Mouse (Mus musculus) kidney, embryonic 15.5 days (tissue): ENCODE measurements around the gene Ctnnb1. TPM values are rescaled to one million over a fixed set of nuclear protein-coding genes. Genes with fewer than 3 reads are reported as not detected.

Experiments
- ATAC-seq: fragments of 200-750 bp; cut with Nextera tagmentation; replicated peaks from 2 replicates; pipeline ENCODE4 v1.8.0; 2017; ENCODE audit warnings: moderate TSS enrichment; ENCODE audit not compliant: low FRiP score
- H3K27ac ChIP-seq: fragments of 300-500 bp; sonication (generic); 2 replicates; pipeline ENCODE4 v1.5.1; 2015; ENCODE audit warnings: mild to moderate bottlenecking, inconsistent platforms
- H3K27me3 ChIP-seq: fragments of 300-500 bp; sonication (generic); 2 replicates; pipeline ENCODE4 v1.6.1; 2015; ENCODE audit warnings: inconsistent platforms
- H3K36me3 ChIP-seq: fragments of 300-500 bp; sonication (generic); 2 replicates; pipeline ENCODE4 v1.6.1; 2015; ENCODE audit warnings: inconsistent platforms
- H3K4me1 ChIP-seq: fragments of 300-500 bp; sonication (generic); 2 replicates; pipeline ENCODE4 v1.6.1; 2015; ENCODE audit warnings: inconsistent platforms
- H3K4me2 ChIP-seq: fragments of 300-500 bp; sonication (generic); 2 replicates; pipeline ENCODE4 v1.6.1; 2015; ENCODE audit warnings: moderate library complexity, mild to moderate bottlenecking, inconsistent platforms
- H3K4me3 ChIP-seq: fragments of 300-500 bp; sonication (generic); replicated peaks from 2 replicates; pipeline ENCODE4 v1.5.1; 2015; ENCODE audit warnings: mild to moderate bottlenecking, inconsistent platforms
- H3K9ac ChIP-seq: fragments of 300-500 bp; sonication (generic); 2 replicates; pipeline ENCODE4 v1.6.1; 2015; ENCODE audit warnings: mild to moderate bottlenecking, inconsistent platforms
- H3K9me3 ChIP-seq: fragments of 300-500 bp; sonication (generic); replicated peaks from 2 replicates; pipeline ENCODE4 v1.6.1; 2016; ENCODE audit warnings: inconsistent platforms
- WGBS: fragments of 180-500 bp; shearing (Covaris S2); methylation state at CpG from one replicate; pipeline ENCODE4 v1.1.7; 2015; ENCODE audit warnings: mixed read lengths; 5-methylcytosine and 5-hydroxymethylcytosine counted together
- polyA plus RNA-seq: library from polyadenylated mRNA; unstranded; fragments of >200 nt; fragmentation: Nextera tagmentation; extraction: Ambion mirVana; gene quantifications from 2 replicates; pipeline ENCODE4 v1.2.1, GENCODE M21; 2015

Gene Ctnnb1
- polyA plus RNA-seq, 1 experiment from 2014 or later: 543 TPM

DNA sequence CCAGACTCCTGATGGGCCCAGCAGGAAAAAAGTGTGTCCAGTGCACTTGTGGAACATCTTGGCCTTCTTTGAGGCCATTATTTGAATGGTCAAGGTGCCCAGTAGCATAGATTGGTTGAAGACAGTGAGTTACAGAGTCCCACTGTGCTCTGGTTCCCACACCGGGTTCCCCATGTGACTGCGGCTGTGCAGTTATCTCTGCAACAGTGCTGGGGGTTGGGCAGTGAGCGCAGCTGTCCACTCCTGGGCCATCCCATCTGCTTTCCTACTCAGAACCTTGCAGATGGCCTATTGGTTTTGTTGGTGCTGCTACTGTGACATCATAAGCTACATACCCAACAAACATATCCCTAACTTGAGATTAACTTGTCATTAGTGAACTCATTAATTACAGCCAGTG lies 57.2 kb downstream of the Ctnnb1 start:
- H3K4me1 ChIP-seq: peaks cover 37% of the 10 kb centered on the region
- H3K9me3 ChIP-seq: no peaks in the 10 kb centered on the region
- no peak overlapping the region for H3K4me2 ChIP-seq
- H3K36me3 ChIP-seq: no peaks in the 10 kb centered on the region
- H3K9ac ChIP-seq: no peak overlapping the region
- no peak overlapping the region for H3K27ac ChIP-seq
- 92% methylated on average over 3 of the region's 3 CpGs for WGBS
- H3K27me3 ChIP-seq: no peaks in the 10 kb centered on the region
- H3K4me3 ChIP-seq: no peak overlapping the region
- no peak for ATAC-seq

DNA sequence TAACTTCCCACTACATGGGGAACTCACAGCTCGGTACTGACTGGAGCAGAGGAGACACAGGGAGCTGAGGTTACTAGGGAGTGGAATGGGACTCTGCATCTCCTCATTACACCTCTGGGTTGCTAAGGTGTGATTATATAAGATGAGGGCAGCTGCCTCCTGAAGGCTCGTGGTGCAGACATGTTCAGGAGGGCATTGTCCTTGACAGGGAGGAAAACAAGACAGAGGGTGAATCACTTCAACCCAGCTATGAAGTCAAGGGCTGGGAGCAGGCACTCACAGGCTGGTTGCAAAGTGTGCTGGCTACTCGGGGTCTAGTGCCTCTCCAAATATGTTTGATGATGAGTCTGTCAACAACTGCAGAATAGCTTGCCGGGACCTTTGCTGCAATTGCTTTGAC lies 58.0 kb downstream of the Ctnnb1 start:
- Histone ChIP-seq H3K9me3 (no peaks in the 10 kb centered on the region), H3K36me3 (no peaks in the 10 kb centered on the region), H3K4me3 (no peak overlapping the region), H3K9ac (no peak overlapping the region), H3K4me2 (no peak overlapping the region), H3K27ac (no peak overlapping the region), H3K27me3 (no peaks in the 10 kb centered on the region), H3K4me1 (peaks cover 37% of the 10 kb centered on the region)
- no peak for ATAC-seq
- 68% methylated on average over 4 of the region's 4 CpGs for WGBS

DNA sequence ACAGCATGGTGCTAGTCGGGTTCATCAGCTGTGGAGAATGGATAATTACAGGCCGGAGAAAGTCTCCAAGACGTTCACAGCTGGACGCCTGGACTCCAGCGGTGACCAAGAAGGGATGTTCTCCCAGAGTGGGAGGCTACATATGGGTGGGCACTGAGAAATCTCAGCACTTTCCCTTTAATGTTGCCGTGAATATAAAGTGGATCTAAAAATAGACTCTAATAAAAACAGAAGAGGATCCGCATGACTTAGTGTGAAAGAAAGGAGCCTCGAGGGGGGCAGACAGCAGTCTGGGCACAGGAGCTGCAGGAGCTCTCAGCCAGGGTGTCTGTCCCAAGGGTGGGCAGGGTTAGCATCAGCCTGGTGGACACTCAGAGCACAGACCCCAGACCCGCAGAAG lies 59.1 kb downstream of the Ctnnb1 start:
- no peak overlapping the region for H3K9ac ChIP-seq
- 21% methylated on average over 9 of the region's 9 CpGs for WGBS
- no peak overlapping the region for H3K4me2 ChIP-seq
- H3K36me3 ChIP-seq: no peaks in the 10 kb centered on the region
- peaks cover 32% of the 10 kb centered on the region for H3K4me1 ChIP-seq
- no peaks in the 10 kb centered on the region for H3K9me3 ChIP-seq
- H3K4me3 ChIP-seq: no peak overlapping the region
- ATAC-seq: 0 out of 2 replicates have a peak, but pooled peaks have one; percentile 38
- H3K27me3 ChIP-seq: no peaks in the 10 kb centered on the region
- no peak overlapping the region for H3K27ac ChIP-seq

DNA sequence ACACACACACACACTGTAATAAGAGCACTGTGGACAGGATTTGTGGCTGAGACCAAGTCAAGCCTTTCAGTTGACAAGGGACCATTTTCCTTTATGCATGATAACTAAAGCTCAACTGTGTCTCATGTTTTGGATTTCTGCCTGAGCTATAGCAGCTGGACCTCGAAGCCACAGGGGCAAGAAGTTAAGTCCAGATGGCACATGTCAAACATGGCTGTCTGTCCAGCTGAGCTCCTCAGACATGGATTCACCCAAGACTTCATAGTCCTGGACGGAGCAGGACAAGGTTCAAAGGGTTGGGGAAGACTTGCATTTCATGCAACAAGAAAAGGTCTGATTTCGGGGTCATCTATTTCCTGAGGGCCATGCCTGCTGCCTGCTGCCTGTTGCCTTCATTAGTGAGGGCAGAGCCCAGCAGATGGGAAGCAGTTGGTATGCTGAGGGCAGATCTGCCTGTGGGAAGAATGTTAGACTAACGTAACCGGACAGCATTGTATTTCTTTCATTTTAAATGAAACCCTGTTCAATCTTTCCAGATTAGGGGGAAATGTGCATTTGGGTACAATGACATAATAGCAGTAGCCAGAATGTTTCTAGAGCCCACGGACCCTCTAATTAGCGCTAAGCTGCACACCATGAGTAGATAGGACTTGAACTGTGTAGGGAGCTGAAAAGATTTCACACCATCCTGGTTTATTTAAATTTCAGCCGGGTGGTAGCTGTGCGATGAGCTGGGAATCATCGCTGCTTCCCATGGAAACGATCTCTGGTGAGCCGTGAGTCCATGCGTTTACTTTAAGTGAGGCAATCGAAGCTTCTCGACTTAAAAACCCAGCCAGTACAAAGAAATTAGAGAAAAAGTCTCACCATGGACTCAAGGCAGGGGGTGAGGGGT lies 61.0 kb downstream of the Ctnnb1 start:
- Histone ChIP-seq H3K9ac (no peak overlapping the region), H3K27me3 (no peaks in the 10 kb centered on the region), H3K4me1 (peaks cover 37% of the 10 kb centered on the region), H3K4me2 (no peak overlapping the region), H3K9me3 (no peaks in the 10 kb centered on the region), H3K4me3 (no peak overlapping the region), H3K36me3 (no peaks in the 10 kb centered on the region), H3K27ac (no peak overlapping the region)
- ATAC-seq: peak; percentile 24; the same call in 1 of the 2 replicates
- 59% methylated on average over 15 of the region's 15 CpGs for whole genome bisulfite sequencing

DNA sequence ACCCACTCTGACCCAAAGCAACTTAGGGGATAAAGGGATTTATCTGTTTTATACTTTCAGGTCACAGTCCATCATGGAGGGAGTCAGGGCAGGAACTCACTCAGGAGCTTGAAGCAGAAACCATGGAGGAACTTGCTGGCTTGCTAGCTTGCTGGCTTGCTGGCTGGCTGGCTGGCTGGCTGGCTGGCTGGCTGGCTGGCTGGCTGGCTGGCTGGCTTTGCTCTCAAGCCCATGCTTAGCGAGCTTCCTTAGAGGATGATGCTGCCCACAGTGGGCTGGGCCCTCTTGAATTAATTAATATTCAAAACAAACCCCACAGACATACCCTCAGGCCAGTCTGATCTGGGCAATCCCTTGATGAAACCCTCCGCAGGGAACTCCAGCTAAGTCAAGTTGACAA lies 62.8 kb downstream of the Ctnnb1 start:
- 80% methylated on average over 2 of the region's 2 CpGs for WGBS
- no peak overlapping the region for H3K4me2 ChIP-seq
- no peaks in the 10 kb centered on the region for H3K27me3 ChIP-seq
- H3K27ac ChIP-seq: no peak overlapping the region
- no peak for ATAC-seq
- H3K4me1 ChIP-seq: peaks cover 41% of the 10 kb centered on the region
- no peaks in the 10 kb centered on the region for H3K9me3 ChIP-seq
- H3K4me3 ChIP-seq: no peak overlapping the region
- no peak overlapping the region for H3K9ac ChIP-seq
- H3K36me3 ChIP-seq: no peaks in the 10 kb centered on the region

DNA sequence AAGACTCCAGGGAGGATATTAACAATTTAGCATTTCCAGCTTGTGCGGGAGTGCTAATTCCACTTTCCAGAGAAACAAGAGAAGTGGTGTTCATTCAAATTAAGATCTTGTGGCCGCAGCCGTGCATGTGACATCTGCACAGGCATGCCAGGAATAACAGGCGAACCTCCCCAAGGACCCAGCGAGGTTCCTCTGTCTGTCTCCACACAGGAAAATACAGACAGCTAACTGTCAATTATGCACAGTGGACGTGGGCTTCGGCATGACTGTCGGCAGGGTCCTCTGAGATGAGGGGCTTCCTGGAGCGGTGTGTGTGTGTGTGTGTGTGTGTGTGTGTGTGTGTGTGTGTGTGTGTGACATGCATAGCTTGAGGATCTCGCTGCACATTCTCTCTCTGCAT lies 64.0 kb downstream of the Ctnnb1 start:
- Histone ChIP-seq H3K9me3 (no peaks in the 10 kb centered on the region), H3K27me3 (no peaks in the 10 kb centered on the region), H3K4me1 (peaks cover 42% of the 10 kb centered on the region), H3K36me3 (no peaks in the 10 kb centered on the region), H3K4me2 (no peak overlapping the region), H3K9ac (no peak overlapping the region), H3K4me3 (no peak overlapping the region), H3K27ac (no peak overlapping the region)
- 72% methylated on average over 10 of the region's 10 CpGs for WGBS
- no peak for ATAC-seq

DNA sequence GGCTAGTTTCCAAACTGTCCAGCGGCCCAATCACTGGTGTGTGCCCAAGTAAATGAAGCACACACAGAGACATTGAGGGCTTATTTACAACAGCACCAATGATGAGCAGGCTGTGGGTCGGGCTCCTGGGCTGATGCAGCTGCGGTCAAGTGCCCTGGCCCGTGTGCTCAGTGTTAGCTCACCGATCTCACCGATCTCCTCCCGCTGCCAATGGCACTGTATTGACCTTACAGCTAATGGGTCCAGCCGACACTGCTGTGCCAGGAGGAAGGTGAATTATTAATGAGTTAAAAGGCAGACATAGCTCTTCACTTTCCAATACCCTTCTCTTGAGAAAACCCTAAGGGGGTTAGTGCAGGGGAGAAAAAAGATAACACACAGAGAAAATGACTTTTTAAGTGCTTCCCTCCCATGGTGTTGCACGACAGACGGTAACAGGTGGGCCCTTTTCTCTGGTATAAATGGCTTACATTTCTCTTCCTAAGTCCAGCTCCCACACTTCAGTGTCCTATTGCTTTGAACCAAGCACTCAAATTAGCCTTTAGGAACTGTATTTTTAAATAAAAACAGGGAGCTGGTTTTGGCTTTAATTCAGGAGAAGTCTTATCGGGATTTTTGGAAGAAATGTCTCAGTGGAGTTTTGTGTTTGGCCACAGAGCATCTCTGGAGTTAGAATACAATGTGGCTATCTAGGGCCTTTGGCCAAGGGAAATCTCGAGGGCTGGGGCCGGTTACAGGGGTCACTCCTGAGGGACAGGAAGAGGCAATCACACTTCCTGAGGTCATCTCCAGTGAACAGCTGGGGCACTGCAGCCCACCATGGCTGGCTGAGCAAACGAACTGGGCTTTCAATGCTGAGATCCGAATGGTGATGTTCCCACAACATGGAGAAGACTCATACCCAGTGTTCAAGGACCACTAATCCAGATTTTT lies 65.5 kb downstream of the Ctnnb1 start:
- 40% methylated on average over 15 of the region's 15 CpGs for WGBS
- no peaks in the 10 kb centered on the region for H3K9me3 ChIP-seq

DNA sequence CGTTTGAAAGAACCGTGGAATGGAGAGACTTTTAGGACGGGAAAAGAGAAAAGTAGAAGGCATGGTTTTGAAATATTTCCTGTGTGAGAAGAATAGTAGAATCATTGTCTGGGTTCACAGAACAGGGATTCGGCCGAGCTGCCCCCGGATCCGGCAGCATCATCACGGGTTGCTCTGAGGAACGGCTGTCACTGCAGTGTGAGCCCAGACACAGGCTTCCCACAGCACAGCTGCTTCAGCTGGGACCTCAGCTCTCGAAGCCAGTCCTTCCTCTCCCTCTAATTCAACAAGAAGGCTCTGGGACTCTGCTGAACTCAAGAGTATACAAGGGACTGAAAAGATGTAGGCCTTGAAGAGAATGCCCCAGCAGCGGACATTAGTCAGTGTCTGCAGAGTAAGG lies 69.7 kb downstream of the Ctnnb1 start:
- H3K9me3 ChIP-seq: no peaks in the 10 kb centered on the region
- no peak overlapping the region for H3K27ac ChIP-seq
- 67% methylated on average over 11 of the region's 11 CpGs for whole genome bisulfite sequencing
- H3K27me3 ChIP-seq: no peaks in the 10 kb centered on the region
- H3K36me3 ChIP-seq: no peaks in the 10 kb centered on the region
- no peak overlapping the region for H3K4me3 ChIP-seq
- H3K4me2 ChIP-seq: no peak overlapping the region
- no peak overlapping the region for H3K9ac ChIP-seq
- peaks cover 42% of the 10 kb centered on the region for H3K4me1 ChIP-seq
- no peak for ATAC-seq

More for the DNA sequence above, 65.5 kb downstream of the Ctnnb1 start:
- Histone ChIP-seq H3K4me1 (peaks cover 36% of the 10 kb centered on the region), H3K4me3 (no peak overlapping the region), H3K4me2 (no peak overlapping the region), H3K27ac (no peak overlapping the region), H3K9ac (no peak overlapping the region), H3K27me3 (no peaks in the 10 kb centered on the region), H3K36me3 (no peaks in the 10 kb centered on the region)
- ATAC-seq: no peak

DNA sequence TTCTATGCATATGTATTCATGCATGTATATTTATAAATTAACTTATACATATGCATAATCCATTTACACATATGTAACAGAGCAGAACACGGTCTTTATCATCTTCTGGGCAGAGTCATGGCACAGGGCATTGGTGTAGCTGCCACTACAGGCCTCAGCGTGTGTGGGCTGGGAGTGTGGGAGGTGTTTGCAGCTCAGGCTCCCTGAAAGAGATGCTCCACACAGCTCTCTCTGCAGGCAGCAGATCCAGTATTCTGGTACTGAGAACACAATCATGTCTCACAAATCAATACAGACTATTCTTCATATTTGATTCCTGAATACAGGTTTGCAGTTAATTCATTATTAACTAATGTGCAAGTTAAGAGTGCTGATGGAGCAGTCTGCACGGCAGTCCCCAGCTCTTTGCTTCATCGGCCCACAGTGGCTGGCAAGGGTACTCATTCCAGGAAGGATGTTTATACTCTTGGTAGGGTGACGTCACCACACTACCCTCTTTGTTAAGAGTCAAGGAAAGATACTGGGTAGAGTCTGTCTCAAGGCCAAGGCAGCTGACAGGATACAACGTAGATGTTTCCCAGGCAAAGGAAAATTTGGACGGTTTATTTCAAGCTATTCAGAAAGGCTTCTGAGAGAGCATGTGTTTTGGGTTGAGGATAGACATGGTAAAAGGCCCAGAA lies 71.8 kb downstream of the Ctnnb1 start:
- H3K27me3 ChIP-seq: no peaks in the 10 kb centered on the region
- H3K9me3 ChIP-seq: no peaks in the 10 kb centered on the region
- WGBS: 66% methylated on average over 7 of the region's 7 CpGs
- H3K27ac ChIP-seq: 0 out of 2 replicates have a peak overlapping the region, but pooled peaks have one; percentile 6
- H3K36me3 ChIP-seq: no peaks in the 10 kb centered on the region
- peaks cover 28% of the 10 kb centered on the region for H3K4me1 ChIP-seq
- H3K9ac ChIP-seq: no peak overlapping the region
- no peak overlapping the region for H3K4me2 ChIP-seq
- no peak for ATAC-seq
- no peak overlapping the region for H3K4me3 ChIP-seq

DNA sequence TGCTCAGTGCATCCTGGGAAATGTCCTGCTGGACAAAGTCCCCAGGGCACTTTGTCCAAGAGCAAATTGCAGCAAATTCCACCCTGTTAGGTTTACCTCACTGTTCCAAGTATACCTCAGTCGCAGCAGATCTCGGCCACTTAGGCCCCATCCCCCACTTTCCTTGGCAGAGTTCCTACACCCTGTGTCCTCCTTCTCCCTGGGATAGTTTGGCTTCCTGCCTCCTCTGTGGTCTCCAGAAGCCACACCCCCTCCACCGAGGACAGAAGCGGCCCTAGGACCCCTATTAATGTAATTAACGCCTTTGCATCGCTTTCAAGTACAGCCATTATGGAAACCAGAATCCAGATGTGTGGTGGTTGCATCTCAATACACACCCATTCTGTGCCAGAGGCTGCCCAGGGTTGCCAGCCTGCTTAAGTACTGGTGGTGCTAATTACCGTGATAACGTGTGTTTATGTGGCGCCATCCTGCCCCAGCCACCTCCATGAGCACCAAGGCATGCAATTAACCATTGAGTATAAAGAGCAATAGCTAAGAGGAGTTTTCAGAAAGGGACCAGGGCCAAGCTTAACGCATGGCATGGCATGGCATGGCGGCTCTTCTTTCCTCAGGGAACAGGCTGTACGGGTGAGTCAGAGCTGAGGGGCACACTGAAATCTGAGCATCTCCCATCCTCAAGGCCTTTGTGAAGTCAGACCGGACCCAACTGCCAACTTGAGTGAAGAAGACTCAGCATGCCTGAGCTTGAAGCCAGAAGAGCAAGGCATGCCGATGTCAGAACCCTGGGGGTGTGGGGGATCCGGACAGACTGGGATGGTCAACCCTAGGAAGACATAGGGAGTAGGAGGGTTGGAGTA lies 72.9 kb downstream of the Ctnnb1 start:
- no peak overlapping the region for H3K27ac ChIP-seq
- peaks cover 28% of the 10 kb centered on the region for H3K4me1 ChIP-seq
- peak; percentile 63 for ATAC-seq
- H3K9ac ChIP-seq: no peak overlapping the region
- no peaks in the 10 kb centered on the region for H3K27me3 ChIP-seq
- WGBS: 53% methylated on average over 15 of the region's 15 CpGs
- H3K4me3 ChIP-seq: no peak overlapping the region
- no peaks in the 10 kb centered on the region for H3K36me3 ChIP-seq
- H3K9me3 ChIP-seq: no peaks in the 10 kb centered on the region
- H3K4me2 ChIP-seq: no peak overlapping the region

DNA sequence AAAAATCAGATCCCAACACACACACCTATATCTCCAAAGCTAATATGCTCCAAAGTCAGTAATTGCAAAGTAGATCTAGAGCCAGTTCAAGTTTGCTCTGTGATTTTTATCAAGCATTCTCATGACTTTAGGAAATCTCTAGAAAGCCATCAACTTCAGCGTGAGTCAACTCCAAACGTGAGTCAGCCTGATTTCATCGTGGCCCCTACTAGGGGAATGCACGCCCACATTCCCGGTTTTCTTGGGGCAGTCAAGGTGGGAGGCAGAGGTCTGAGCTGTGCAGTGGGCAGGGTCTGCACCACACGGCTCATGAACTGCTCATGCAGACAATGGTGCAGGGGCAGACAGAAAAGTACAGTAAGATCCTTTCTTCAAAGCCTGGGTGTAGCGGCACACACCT lies 76.9 kb downstream of the Ctnnb1 start:
- no peak overlapping the region for H3K9ac ChIP-seq
- peaks cover 32% of the 10 kb centered on the region for H3K4me1 ChIP-seq
- WGBS: 65% methylated on average over 7 of the region's 7 CpGs
- H3K36me3 ChIP-seq: no peaks in the 10 kb centered on the region
- no peaks in the 10 kb centered on the region for H3K27me3 ChIP-seq
- no peak for ATAC-seq
- no peak overlapping the region for H3K4me2 ChIP-seq
- H3K4me3 ChIP-seq: no peak overlapping the region
- H3K27ac ChIP-seq: no peak overlapping the region
- no peaks in the 10 kb centered on the region for H3K9me3 ChIP-seq
